Mouse (Mus musculus) frontal cortex, postnatal 36 days (tissue): ENCODE data around the gene Spag7.
A peak's percentile ranks its signal among the peaks of the same experiment; 100 is the strongest.

ENCODE experiments used
- DNase-seq, 2 experiments: peaks; one replicate each; pipeline ENCODE4 v3.0.0; 2022; ENCODE audit warnings: low spot score in 2 of 2

Gene Spag7

DNA sequence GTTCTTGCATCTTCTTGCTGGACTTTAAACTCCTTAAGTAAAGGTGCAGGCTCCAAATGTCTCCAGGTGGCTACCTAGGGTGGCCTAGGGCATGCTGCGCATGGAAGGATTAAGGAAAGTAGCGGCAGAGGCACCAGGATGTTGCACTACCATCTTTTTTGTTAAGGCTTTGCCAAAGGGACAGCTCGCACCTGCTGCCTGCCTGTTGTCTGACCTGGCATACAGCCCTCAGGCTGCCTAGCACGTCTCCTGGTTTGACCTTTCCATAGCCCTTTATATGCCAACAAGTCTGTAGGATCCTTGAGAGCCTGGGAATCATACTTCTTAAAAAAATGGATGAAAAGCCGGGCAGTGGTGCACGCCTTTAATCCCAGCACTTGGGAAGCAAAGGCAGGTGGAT, 26.2 kb downstream of the Spag7 start:
- no peak for DNase-seq

DNA sequence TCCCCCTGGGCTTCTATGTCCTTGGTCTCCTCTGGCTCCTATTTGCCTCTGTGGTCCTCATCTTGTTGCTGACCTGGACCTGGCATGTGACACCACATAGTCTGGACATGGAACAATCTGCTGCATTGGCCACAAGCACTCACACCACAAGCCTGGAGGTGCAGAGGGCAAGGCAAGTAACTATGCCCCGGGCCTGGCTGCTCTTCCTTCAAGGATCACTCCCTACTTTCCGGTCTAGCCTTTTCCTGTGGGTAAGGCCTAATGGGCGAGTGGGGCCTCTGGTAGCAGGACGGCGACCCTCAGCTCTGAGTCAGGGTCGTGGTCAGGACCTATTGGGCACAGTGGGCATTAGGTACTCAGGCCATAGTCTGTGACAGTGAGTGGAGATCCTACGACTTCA, 28.0 kb downstream of the Spag7 start:
- no peak for DNase-seq

GRCm38 (mm10) chr11:70639976-70640375, 29.2 kb downstream of the Spag7 start:
- no peak for DNase-seq

- no peak for DNase-seq
Observed at GRCm38 (mm10) chr11:70638714-70639278, 30.4 kb downstream of the Spag7 start, which contains the start of gene Gp1ba. Gp1ba (plus strand) TSS chr11:70639122.

DNA sequence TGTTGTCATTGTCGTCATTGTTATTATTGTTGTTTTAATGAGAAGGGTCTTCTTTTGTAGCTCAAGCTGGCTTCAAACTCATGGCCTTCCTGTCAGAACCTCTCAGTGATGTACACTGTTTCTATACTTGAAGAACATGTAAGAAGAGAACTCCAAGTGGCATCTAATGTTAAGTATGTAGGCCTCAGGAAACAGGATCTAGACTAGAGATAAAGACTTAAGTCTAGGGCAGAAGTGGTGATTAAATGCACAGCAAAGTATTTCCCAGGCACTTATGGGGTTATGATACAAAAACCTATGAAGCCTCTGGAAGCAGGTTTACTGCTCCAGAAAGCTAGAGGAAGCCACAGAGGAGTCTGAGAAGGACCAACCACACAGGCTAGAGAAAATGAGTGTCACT, 30.9 kb downstream of the Spag7 start:
- no peak for DNase-seq

DNA sequence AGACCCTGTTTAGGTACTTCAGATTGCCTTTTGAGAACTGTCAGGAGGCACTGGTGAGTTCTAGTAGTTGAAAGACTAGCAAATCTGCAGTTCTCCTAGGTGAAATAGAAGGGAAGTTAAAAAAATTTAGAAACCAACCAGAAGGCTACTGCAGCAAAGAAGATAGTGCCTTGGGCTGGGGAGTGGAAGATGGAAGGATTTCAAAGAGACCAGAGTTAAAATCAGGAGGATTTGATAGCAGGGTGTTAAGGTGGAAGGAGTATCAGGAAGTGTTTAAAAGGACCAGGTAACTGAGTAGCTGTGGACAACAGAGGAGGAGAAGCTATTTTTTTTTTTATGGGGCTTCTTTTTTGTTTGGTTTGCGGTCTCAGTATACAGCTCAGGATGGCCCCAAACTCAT, 31.5 kb downstream of the Spag7 start:
- DNase-seq = no peak

DNA sequence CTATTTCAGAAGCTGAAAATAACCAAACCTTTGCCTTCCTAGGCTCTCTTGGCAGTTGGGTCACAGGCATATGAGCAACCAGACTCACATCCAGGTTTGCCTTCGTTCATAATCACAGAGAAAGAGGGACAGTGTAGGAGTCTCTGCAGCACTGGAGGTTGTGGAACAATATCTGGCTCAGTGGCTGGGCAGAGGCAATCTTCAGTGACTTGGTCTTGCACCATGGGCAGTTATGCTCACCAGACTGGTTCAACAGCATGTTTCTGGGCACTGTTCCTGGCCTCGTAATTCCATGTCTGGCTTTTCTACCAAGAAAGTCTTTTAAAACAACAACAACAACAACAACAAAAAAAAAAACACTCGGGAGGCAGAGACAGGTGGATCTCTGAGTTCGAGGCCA, 33.6 kb downstream of the Spag7 start:
- DNase-seq = no peak

GRCm38 (mm10) chr11:70630129-70630528, 39.1 kb downstream of the Spag7 start:
- no peak for DNase-seq

DNA sequence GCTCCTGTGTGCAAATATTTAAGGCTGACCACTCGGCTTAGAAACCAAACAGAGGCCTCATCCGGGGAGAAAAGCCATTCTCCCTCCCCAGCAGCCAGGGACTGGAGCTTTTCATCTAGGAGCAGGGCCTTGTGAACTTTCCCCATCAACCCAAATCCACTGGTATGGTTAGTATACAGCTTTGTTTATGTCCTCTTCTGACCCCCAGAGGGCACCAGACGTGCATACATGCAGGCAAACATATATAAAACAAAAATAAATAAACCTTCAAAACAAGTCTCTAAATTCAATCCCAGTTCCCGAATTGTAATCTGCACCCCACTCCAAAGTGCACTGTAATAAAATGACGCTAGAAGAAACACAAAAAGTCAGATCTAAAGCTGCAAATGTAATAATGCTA, 39.7 kb downstream of the Spag7 start:
- no peak for DNase-seq

DNA sequence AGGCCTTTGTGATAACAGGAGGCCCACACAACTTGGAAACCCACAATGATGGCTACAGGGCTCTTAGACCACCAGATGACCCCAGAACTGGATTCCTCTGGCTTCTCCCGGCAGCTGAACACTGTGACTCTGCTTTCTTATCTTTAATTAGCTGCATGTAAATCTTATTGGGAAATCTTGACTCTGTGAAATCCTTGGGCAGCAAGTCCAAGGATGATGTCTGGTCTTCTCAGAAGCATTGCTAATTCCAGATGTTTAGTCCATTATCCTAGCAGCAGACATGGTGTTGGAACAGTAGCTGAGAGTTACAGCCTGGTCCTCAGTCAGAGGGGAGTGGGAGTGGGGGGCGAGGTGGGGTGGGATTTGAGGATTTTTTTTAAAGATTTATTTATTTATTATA, 40.8 kb downstream of the Spag7 start:
- DNase-seq = no peak

DNA sequence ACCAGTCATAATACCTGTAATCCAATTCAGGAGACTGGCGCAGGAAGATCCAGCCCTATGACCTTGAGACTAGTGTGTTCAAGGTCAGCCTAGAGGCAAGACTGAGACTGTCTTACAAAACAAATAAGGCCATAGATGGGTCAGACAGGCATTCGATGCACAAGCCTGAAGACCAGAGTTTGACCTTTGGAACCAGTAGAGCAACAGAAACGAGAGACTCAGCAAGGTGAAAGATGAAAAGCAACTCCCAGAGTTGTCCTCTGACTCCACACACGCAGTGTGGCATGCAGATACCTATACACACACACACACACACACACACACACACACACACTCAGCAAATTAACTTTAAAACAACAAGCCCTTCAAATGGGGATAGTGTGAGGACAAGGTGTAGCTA, 42.3 kb downstream of the Spag7 start:
- no peak for DNase-seq

- no peak for DNase-seq
Observed at GRCm38 (mm10) chr11:70625473-70625872, 43.7 kb downstream of the Spag7 start.

- no peak for DNase-seq
Observed at GRCm38 (mm10) chr11:70623053-70623742, 46.0 kb downstream of the Spag7 start.

DNA sequence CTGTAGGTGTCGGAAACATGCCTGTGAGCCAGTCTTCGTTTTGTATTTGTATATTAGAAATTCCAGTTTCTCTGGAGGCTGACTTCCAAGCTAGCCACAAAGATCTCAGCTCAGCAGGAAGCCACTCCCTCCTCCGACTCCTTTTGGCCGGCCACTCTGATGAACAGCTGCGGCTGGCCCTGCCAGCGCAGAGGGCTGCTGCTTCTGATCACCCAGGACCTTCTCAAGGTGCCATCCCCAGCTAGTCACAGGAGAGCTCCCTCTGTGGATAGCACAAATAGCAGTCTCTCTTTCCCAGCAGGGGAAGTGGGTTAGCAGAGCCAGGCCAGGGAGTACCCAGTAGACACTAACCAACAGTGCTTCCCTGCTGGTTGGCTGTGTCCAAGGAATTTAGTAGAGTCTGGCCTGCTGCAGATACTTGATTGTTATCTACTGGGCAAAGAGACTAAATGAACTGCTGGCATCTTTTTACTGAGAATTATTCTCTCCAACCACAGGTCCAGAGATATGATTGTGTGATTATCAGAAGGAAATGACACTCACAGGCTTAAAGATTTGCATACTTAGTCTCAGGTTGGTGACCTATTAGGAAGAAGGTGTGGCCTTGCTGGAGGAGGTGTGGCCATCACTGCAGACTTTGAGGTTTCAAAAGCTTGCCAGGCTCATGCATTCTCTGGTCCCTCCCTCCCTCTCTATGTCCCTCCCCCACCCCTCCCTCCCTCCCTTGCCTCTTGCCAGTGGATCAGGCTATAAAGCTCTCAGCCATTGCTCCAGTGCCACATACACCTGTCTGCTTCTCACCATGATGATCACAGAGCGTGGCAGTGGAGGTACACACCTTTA, 47.0 kb downstream of the Spag7 start:
- DNase-seq = no peak

GRCm38 (mm10) chr11:70619101-70619500, 50.1 kb downstream of the Spag7 start, which contains the start of gene Chrne:
Chrne (minus strand) TSS chr11:70619216.
- DNase-seq = no peak

GRCm38 (mm10) chr11:70615516-70616093, 53.6 kb downstream of the Spag7 start, which contains the start of gene 4930544D05Rik:
4930544D05Rik (plus strand) TSS chr11:70615848.
- no peak for DNase-seq

GRCm38 (mm10) chr11:70615074-70615473, 54.1 kb downstream of the Spag7 start:
- DNase-seq = peak in 1 of 2 experiments; percentile 24
